In the genomic region with DNA sequence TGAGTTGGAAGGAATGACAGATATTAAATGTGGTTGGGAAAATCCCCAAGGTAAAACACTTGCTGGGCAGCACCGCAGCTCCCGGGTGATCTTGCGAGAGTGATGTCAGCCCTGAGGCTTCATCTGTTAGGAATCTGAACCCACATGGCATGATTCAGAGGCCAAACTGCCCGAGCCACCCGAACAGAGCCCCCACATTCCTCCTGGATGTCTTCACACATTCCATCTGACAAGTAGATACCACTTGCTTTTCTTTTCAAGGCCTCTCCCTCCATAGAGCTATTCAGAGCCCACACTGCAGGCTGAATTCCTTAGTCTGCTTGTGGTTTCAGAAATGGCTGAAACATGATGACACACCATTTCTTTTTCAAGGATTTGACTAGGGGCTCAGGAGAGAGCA, we compare ENCODE assay signal across 7 mouse cellular contexts. TPM values are rescaled to one million over a fixed set of nuclear protein-coding genes. Genes with fewer than 3 reads are reported as not detected.
DNase-seq lines count a peak whose midpoint lies in the region; ATAC-seq and TF ChIP-seq lines count a peak whose summit lies in the region.

No protein-coding gene starts in this region.

- no peak for TF ChIP-seq CTCF in E14TG2a.4 (conservative IDR thresholded peaks at IDR 0.05; ENCODE audit: low read length)
- TF ChIP-seq CTCF in heart, adult 2 months (IDR thresholded peaks at IDR 0.05), result no peak
- no peak for TF ChIP-seq CTCF in left cerebral cortex, adult 2 months (IDR thresholded peaks at IDR 0.05)

- H3K27me3 ChIP-seq in E14TG2a.4 (ENCODE audit: insufficient read depth, low read length), result no peaks in the 10 kb centered on the region
- no peaks in the 10 kb centered on the region for H3K27me3 ChIP-seq in heart, adult 2 months (ENCODE audit: control insufficient read depth, insufficient read depth, low read length)
- no peaks in the 10 kb centered on the region for H3K27me3 ChIP-seq in limb, embryonic 12.5 days

- peak; percentile 47; the same call in 1 of the 2 replicates for ATAC-seq in limb, embryonic 12.5 days (ENCODE audit: insufficient number of reproducible peaks, insufficient read depth, low FRiP score, low TSS enrichment, low read depth)
- ATAC-seq in inflammation-experienced regulatory T-cells, adult 6 months, result no peak

- TF ChIP-seq EP300 in heart, adult 2 months (IDR thresholded peaks at IDR 0.05; ENCODE audit: insufficient read depth, low read depth, low read length), result no peak

- H3K27ac ChIP-seq in heart, adult 2 months, result peak overlapping the region; percentile 34
- no peak overlapping the region for H3K27ac ChIP-seq in limb, embryonic 12.5 days
- H3K27ac ChIP-seq in left cerebral cortex, adult 2 months, result no peak overlapping the region

- no peak overlapping the region for H3K9ac ChIP-seq in heart, adult 2 months (ENCODE audit: low read depth, low read length)
- no peak overlapping the region for H3K9ac ChIP-seq in limb, embryonic 12.5 days (replicated peaks)

- no peak for TF ChIP-seq POLR2A in heart, adult 2 months (IDR thresholded peaks at IDR 0.05; ENCODE audit: insufficient read depth, low read depth, low read length)

- peak; percentile 90 to 93 for DNase-seq in adrenal gland, adult (ENCODE audit: inconsistent age in 2 of 2, low spot score in 1 of 2)
- DNase-seq in heart, adult 2 months, result peak in 1 of 2 experiments; percentile 53
- no peak for DNase-seq in layer of hippocampus, adult 8-10 months (ENCODE audit: low spot score in 2 of 2)
- DNase-seq in left cerebral cortex, adult 2 months (ENCODE audit: extremely low spot score in 1 of 2, low spot score in 2 of 2), result no peak

- H3K9me3 ChIP-seq in E14TG2a.4 (ENCODE audit: low read length), result peaks cover 16% of the 10 kb centered on the region
- H3K9me3 ChIP-seq in limb, embryonic 12.5 days, result no peaks in the 10 kb centered on the region

- H3K4me3 ChIP-seq in E14TG2a.4 (replicated peaks; ENCODE audit: low read length), result peak overlapping the region; percentile 52; the same call in 1 of the 2 replicates
- no peak overlapping the region for H3K4me3 ChIP-seq in heart, adult 2 months
- H3K4me3 ChIP-seq in limb, embryonic 12.5 days (replicated peaks), result no peak overlapping the region
- H3K4me3 ChIP-seq in left cerebral cortex, adult 2 months, result no peak overlapping the region

- no peak overlapping the region for H3K4me2 ChIP-seq in limb, embryonic 12.5 days

- peaks cover 17% of the 10 kb centered on the region for H3K36me3 ChIP-seq in E14TG2a.4 (ENCODE audit: insufficient read depth, low read length)
- no peaks in the 10 kb centered on the region; the same call in none of the 2 replicates for H3K36me3 ChIP-seq in heart, adult 2 months (ENCODE audit: control insufficient read depth, insufficient read depth, low read length)
- H3K36me3 ChIP-seq in limb, embryonic 12.5 days, result peaks cover 29% of the 10 kb centered on the region; the same call in 1 of the 2 replicates

- intact Hi-C loops in heart, adult 2 months (cut with DNase I), result no loop called here
- intact Hi-C loops in left cerebral cortex, adult 2 months (cut with DNase I), result no loop called here

- WGBS in heart, adult 2 months, result 38% methylated on average over 5 of the region's 5 CpGs
- WGBS in limb, embryonic 12.5 days, result 46% methylated on average over 5 of the region's 5 CpGs

- no peaks in the 10 kb centered on the region for H3K79me2 ChIP-seq in heart, adult 2 months (replicated peaks; ENCODE audit: control insufficient read depth, insufficient read depth, low read length)

- peaks cover 85% of the 10 kb centered on the region for H3K4me1 ChIP-seq in E14TG2a.4 (replicated peaks; ENCODE audit: low read depth, low read length)
- peaks cover 8% of the 10 kb centered on the region for H3K4me1 ChIP-seq in heart, adult 2 months (ENCODE audit: control insufficient read depth, insufficient read depth, low read length)
- H3K4me1 ChIP-seq in limb, embryonic 12.5 days (replicated peaks), result peaks cover 13% of the 10 kb centered on the region

RNA-seq across cellular contexts. Expression of a gene that starts 33.3 kb away (rescaled TPM):
- total RNA-seq in heart, adult 2 months (2021), result 100 to 1,000 TPM; 281 to 332 TPM
- 47.7 and 66.6 TPM in 2 replicates for polyA plus RNA-seq in heart, adult 2 months (2012; rRNA removed)
- polyA plus RNA-seq in limb, embryonic 12.5 days (2016; fragmentation: Nextera tagmentation; extraction: Ambion mirVana), result 256 and 289 TPM in 2 replicates
- total RNA-seq in layer of hippocampus, adult 8-10 months (2022), result 100 to 1,000 TPM in 1 of 4 experiments, 10 to 100 TPM in 3; 87.4 to 102 (median 95.8) TPM
- 100 to 1,000 TPM; 243 to 476 (median 332) TPM for polyA plus RNA-seq in inflammation-experienced regulatory T-cells, adult 6 months (2017; shearing (Covaris generic))
- 10 to 100 TPM; 75.2 to 86.7 TPM for total RNA-seq in left cerebral cortex, adult 2 months (2021)

Comparison
In these comparisons a context has a peak if more than half of its experiments do, and no peak if none do; other contexts are left out.
1. DNase-seq: peak in adrenal gland, adult (2 of 2); none in layer of hippocampus, adult 8-10 months (0 of 2) and left cerebral cortex, adult 2 months (0 of 2).